Mouse (Mus musculus) MN1 (cell line): ENCODE measurements around the gene Tekt4.

Experiments
- DNase-seq: peaks from one replicate; pipeline ENCODE4 v3.0.0-alpha.2; 2016; ENCODE audit warnings: low spot score

The Tekt4 gene

DNA sequence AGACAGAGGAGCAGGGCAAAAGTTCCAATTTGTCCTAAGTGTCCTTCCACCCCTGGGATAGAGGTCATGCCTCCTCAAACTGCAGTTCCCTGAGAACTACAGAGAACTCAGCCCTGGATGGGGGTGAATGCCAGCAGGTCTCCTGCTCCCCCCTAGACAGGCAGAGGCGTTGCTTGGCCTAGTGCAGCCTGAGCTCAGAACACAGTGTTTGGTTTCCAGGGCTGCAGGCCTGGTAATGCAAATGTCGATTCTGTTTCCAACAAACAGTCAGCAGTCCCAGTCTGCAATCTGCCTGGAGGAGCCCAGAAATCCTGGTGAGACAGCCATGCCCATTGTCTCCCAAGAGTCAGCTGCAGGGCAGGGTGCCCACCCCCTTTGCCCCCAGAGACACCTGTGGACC is at the start of gene Tekt4:
Gene Tekt4 (plus strand): TSS at position 344 of the 400 bp plus-strand sequence.
- no peak for DNase-seq

DNA sequence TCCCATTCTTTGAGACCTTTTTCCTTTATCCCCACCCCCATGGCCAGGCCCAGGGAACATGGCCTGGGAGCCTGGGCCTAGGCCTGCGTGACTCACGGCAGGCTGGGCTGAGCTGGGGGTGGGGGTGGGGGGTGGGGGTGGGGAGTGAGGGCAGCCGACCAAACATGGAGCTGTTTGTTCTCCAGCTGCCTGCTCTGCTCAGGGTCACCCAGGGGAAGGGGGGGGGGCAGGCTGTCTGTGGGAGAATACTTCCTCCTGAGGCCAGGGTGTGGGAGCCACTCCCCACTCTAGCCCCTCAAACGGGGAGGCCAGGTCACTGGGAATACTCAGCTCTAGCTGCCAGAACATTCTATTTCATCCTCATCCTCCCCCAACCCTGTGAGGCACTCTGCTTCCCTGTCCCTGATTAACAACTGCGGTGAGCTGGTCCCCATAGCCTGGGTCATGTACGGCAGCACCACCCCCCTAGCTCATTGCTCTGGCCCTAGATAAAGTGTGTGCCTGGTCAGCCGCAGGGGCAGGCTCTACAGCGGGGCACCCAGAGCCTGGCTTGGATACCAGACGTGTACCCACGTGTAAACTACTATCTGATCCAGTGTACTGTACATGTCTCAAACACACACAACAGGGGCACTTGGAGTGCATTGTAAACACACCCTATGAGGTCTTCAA is 49.1 kb upstream of the Tekt4 start:
- DNase-seq, result peak; percentile 73

GRCm38 (mm10) chr17:25406011-25406441 is 48.4 kb upstream of the Tekt4 start:
- peak; percentile 40 for DNase-seq

DNA sequence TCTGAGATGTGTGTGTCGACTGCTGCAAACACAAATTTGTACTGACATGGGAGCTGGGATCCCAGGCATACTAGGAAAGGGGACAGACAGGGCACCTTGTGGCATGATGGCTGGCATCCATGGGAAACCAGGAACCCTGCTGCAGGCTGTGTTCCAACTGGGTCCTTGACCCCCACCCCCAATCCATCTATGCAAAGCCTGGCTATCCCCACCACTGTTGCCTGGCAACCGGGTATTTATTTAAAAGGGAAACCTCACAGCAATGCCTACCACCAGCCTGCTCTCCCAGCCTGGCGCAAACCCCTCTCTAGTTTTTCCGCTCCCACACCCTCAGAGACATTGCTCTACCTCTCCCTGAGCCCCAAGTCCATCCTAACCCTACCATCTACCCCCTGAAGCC is 47.1 kb upstream of the Tekt4 start:
- no peak for DNase-seq

DNA sequence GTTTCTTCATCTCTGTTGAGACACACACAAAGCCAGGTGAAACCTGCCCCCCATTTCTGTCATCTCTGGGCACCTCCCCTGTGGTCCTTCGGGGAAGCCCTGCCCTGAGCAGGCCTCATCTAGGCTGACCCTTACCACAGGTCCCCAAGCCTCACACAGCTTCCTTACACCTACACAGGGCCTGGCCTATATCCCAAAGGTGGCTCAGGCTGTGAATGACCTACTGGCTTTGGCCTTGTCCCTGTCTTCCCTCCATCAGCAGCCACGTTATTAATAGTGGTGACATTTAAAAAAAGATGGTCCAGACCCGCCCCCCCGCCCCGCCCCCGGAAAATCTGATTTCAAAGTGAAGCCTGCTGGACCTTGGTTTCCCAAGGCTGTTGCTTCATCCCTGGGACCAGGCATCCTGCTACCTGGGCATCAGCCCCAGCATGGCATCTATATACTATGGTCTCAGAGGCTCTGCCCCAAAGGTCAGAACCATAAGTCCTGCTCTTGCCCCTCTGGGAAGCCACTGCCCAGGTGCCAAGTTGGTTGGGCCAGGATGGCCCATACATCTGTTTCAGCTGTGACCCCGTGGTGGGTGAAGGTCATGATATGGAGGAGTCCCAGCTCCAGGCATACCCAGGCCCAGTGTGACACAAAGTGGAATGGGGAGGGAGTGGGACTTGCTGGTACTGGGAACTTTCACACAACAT is 46.0 kb upstream of the Tekt4 start:
- DNase-seq, result no peak

- no peak for DNase-seq
These were observed 44.8 kb upstream of the Tekt4 start for GRCm38 (mm10) chr17:25409621-25410020.

DNA sequence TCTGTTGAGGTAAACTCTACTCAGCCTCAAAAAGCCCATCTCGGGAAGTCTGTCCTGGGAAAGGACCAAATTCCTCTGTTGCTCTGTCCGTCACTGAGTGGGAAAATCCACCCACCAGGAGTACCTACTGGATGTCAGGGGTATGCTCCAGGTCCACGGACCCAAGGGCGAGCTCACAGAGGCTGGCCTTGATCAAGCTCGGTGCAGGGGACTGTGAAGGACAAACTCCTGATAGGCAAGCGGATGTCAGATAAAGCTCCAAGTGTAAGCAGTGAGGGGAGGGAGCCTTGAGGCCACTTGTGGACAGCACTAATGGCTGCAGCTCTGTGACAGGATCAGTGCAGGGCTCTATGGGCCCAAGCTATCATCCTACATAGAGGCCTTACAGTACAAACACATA is 44.2 kb upstream of the Tekt4 start:
- no peak for DNase-seq

DNA sequence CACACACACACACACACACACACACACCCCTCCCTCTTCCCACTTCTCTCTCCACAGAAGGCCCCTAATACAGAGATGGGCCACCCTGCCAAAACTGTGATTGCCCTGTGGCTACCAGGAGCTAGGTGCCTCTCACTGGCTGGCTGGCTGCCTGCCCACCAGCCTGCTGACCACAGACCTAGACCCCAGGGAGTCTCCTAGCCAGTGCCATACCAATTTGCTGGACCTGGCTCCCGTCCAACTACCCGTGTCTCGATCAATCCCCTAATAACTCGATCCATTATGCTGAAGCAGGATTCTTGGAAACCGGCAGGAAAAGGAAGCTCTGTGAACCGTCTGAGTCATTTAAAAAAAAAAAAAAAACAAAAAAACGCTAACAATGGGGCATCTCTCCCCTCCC is 43.6 kb upstream of the Tekt4 start:
- peak; percentile 90 for DNase-seq

- no peak for DNase-seq
These were observed 43.2 kb upstream of the Tekt4 start for GRCm38 (mm10) chr17:25411251-25411650.

- DNase-seq, result no peak
These were observed 40.2 kb upstream of the Tekt4 start for GRCm38 (mm10) chr17:25414209-25414608.

GRCm38 (mm10) chr17:25414917-25415316 is 39.5 kb upstream of the Tekt4 start:
- no peak for DNase-seq

DNA sequence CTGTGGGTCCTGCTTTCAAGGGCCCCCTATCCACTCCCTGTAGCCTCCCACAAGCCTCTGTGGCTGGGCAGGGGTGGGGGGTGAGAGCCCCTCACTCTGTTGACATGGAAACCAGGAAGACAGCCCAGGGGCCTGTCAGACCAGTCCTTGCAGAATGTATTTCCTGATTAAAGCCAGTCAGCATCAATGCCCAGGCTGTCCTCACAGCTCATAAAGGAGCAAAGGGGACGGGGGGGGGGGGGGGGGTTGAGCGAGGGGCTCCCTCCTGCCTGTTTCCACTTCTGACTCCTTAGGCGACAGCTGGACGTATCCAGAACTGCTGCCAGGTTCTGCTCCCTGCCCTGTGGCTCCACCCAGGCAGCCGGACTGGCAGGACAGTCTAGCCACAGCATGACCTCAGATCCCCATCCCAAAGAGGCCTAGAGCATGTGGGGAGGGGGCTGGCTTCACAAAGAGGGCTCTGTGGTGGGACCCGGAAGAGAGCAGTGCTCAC is 38.9 kb upstream of the Tekt4 start:
- DNase-seq, result no peak

GRCm38 (mm10) chr17:25416219-25416618 is 38.2 kb upstream of the Tekt4 start:
- peak; percentile 63 for DNase-seq

GRCm38 (mm10) chr17:25417990-25418389 is 36.4 kb upstream of the Tekt4 start:
- DNase-seq, result no peak

DNA sequence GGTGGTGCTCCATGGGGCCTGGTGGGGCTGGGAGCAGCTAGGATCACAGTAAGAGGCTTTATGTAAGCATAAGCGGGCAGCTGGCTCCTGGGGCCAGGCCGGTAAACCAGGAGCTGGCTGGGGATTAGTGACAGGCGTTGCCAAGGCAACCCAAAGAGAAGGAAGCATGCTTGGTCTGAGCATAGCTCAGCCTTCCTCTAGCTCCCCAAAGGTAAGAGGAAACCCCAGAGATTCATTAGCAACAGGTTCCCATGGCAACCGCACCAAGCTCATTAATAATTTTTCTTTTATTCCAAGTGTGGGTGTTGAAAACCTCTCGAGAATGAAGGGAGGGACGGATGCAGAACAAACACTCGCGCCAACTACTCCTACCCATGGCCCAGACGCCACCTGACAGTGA is 35.5 kb upstream of the Tekt4 start:
- DNase-seq, result no peak

DNA sequence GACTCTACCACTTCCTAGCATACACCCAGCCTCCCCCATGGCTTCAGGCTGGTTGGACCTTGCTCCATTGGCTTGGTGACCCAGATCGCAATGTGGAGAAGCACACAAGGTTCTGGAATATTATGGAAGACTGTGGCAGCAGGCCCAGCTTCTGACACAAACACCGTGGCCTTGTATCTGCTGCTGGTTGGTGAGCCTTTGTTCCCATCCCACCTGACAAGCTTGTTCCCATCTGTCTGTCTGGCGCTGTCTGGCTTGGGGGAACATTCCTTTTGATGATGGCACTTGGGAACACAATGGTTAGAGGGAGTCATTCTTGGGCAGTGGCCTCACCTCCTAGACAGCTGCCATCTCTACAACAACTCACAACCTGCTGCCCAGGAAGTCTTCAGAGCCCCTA is 33.4 kb upstream of the Tekt4 start:
- DNase-seq, result no peak

GRCm38 (mm10) chr17:25424526-25425080 is 29.8 kb upstream of the Tekt4 start:
- peak; percentile 74 for DNase-seq

- DNase-seq, result no peak
These were observed 28.4 kb upstream of the Tekt4 start for GRCm38 (mm10) chr17:25425996-25426395.

DNA sequence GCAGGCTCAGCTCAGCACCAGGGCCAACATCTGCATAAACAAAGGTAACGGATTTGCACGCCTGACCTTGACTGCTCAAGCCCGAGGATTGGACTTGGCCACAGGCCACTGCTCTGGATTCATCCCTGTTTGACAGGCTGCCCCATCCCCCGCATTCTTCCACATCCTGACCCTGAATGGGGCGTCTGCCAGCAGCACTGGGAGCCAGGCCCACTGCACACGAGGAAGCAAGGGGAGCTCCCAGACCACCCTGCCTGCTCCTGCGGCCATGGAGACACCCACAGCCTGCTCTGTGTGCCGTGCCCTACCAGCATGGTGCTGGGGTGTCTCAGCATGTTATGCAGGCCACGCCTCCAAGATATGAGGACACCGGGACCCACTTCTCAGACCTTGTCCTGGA is 27.0 kb upstream of the Tekt4 start:
- peak; percentile 60 for DNase-seq

DNA sequence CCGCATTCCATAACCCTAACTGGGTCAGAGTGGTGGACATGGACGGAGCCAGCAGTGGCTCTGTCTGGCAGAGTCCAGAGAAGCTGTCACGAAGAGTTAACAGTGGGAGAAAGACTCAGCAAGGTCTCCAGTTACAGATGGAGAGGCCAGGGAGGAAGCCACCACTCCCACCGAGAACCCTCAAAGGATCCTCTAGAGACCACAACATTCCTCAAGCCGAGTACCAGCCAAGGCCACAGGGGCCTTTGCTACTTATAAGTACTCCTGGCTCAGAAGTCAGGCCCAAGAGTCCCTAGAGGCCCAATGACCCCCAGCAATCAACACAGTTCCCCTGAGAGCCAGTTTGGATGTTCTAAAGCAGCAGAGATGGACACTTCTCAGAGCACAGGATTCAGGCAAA is 25.2 kb upstream of the Tekt4 start:
- no peak for DNase-seq

GRCm38 (mm10) chr17:25429886-25430285 is 24.5 kb upstream of the Tekt4 start:
- DNase-seq, result no peak

- DNase-seq, result no peak
These were observed 23.9 kb upstream of the Tekt4 start for GRCm38 (mm10) chr17:25430534-25430933.

GRCm38 (mm10) chr17:25432433-25433181 is 21.8 kb upstream of the Tekt4 start:
- DNase-seq, result no peak
